Mouse (Mus musculus) erythroblast, embryonic 14.5 days (primary cell): ENCODE results near the gene Usp37.

Experiments used
- GATA1 ChIP-seq: IDR thresholded peaks from 2 replicates; pipeline ENCODE4 v1.6.1; 2012; ENCODE audit warnings: low read length, inconsistent platforms, mixed read lengths
- TAL1 ChIP-seq: IDR thresholded peaks from 3 replicates; pipeline ENCODE4 v1.6.1; 2012; ENCODE audit warnings: low read length, inconsistent platforms, mixed read lengths

- no peak for TF ChIP-seq TAL1
- no peak for TF ChIP-seq GATA1
Measured at GRCm38 (mm10) chr1:74528589-74528988, 15.5 kb downstream of the Usp37 start.
